Mouse (Mus musculus) layer of hippocampus, adult 11-12 months (tissue): Measurements from ENCODE around the gene Fsd1.

Experiments
- DNase-seq: peaks from one replicate; pipeline ENCODE4 v3.0.0; 2022; ENCODE audit warnings: low spot score

Gene Fsd1

GRCm38 (mm10) chr17:56009962-56010240 lies 23.6 kb downstream of the Fsd1 start:
- DNase-seq: no peak

- DNase-seq: no peak
Measured at GRCm38 (mm10) chr17:56010255-56010654, 23.9 kb downstream of the Fsd1 start.

DNA sequence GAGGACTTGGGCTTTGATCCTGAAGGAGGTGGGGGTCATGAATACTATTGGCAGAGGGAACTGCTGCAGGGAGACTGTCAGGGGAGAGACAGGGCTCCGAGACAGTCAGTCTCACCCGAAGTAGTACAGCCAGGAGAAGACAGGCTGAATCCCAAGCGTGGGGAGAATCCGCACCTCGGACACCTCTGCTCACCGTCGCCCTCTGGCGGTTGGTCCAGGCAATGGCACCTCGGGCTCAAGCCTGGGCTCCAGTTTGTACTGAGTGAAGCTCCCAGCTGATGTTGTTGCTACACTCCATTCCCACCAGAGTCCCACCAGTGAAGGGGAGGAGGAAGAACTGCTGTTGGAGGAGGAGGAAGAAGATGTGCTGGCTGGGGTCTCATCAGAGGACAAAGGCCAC lies 24.4 kb downstream of the Fsd1 start:
- DNase-seq: peak; percentile 81

DNA sequence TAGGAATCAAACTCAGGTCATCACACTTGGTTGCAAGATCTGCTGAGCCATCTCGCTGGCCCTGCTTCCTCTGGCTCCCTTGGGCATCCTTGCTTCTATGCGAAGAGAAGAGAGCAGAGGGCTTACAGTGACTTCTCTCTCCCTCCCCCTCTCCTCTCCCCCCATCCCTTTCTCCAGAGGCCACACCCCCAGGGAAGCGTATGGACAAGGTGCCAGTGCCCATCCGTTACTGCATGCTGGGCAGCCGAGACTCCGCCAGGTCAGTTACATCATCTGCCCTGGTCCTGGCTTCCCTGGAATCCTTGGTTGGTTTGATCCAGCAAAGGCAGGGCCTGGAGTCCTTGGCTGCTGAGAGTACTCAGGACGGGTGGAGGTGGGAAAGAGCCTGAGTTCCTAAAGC lies 25.1 kb downstream of the Fsd1 start:
- no peak for DNase-seq

GRCm38 (mm10) chr17:56015293-56015692 lies 29.0 kb downstream of the Fsd1 start:
- no peak for DNase-seq

DNA sequence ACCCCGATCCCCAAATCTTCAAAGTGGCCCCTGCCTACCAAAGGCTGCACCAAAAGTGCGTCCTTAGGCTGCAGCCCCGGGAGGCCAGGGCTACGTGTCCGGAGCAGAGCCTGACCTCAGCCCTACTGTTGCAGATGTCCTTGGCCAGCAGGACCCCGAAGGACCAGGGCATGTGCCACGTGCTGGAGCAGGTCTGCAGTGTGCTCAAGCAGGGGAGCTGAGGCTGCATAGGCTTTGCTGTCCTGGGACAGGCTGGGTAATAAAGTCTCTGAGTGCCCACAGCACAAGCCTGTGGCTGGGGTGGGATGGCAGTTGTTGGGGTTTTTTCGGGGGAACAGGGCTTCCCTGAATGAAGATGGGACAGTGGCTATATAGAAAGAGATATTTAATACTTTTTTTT lies 30.1 kb downstream of the Fsd1 start:
- DNase-seq: no peak

GRCm38 (mm10) chr17:56016793-56017785 lies 30.8 kb downstream of the Fsd1 start:
- no peak for DNase-seq

GRCm38 (mm10) chr17:56017848-56018247 lies 31.5 kb downstream of the Fsd1 start:
- DNase-seq: no peak

DNA sequence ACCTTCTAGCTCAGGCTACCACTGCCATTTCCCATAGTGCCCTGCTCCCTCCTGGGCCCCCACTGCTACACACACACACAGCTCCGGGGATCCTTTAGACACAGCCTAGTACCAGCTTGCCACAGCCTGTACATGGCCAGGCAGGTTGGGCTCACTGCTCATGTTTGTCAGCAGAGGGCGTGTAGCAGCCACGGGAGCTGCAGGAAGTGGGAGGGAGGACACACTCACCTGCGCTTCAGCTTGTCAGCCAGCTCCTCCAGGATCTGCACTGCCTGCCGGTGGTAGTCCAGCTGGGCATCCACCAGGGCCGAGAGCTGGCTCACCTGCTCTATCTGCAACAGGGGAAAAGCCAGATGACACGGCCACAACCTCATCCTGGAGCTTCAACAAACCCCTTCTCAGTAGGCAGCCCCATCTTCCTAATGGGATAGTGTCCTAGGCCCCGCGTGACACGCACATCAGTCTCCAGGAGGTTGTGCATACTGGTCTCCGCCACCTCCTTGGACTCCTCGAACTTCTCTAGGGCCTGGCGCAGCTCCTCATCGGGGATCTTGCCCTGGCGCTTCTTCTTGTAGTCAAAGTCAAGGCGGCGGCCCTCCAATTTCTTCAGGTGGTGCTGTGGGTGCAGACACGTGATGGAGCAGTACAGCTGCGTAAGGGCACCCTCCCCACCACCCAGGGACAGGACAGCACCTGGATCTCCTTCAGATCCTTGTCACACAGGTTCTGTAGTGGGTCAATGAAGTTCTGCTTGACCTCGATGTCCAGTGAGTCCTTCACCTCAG lies 32.2 kb downstream of the Fsd1 start:
- peak; percentile 64 for DNase-seq

DNA sequence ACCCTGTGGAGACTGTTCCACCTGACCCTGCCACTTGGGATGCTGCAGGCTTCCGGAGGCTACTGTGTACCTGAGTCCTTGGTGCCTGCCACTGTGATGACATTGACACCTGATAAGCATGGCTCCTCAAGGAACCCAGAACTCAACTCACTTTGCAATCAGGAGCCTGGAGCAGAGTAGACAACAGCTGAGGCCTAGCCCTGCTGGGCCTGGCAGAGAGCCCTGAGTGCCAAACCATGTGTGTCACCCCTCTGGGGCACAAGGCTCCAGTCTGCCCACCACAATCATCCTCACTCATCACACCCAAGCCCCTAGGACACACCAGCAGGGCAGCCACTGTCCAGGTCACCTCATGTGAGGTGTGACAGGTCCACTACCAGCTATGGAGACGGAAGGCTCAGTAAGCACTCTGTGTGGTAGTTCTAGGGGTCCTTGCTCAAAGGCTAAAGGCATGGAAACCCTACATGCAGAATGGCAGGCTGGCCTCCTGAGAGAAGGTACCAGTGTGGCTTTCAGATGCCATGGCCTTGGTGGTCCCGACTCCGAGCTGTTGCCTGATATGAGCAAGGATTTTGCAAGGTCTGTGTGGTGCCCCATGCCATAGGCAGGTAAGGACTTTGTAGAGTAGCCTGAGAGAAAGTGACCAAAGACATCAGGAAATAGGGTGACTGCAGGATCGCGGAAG lies 34.2 kb downstream of the Fsd1 start:
- DNase-seq: no peak

GRCm38 (mm10) chr17:56021161-56021910 lies 35.0 kb downstream of the Fsd1 start:
- peak; percentile 77 for DNase-seq

DNA sequence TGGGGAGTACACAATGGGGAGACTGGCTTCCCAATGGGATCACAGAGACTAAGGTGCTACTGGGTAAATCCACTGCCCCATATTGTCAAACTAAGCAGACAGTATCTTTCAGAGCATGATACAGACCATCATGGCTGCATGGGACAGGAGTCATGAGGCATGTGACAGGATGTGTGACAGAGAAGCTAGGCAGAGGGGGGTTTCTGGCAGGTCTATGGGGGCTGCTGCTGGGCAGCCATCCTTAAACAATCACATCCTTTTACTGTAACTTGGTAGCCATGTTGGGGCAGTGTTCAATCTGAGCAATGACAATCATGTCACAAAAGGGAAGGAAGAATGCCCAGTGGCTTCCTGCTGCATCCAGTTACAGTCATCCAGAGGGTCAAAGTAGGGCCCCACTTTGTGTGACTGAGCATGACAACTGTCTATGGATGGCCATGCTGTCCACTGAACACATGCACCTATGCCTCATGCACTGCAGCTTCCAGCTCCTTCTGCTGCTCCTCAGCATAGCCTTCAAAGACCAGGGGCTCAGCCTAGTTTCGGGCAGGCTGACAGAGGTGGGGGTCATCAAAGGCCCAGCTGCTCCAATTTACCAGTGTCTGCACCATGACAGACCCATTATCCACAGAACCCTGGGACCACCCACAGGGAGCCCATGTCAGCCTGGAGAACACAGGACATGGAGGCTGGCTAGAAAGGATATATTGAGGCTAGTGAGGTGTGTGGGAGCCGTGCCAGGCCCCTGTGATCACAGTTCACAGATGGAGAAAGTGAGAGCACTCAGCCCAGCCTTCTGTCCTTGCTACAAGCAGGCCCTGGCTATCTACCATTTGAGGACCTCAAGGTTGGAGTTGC lies 36.1 kb downstream of the Fsd1 start:
- DNase-seq: no peak

DNA sequence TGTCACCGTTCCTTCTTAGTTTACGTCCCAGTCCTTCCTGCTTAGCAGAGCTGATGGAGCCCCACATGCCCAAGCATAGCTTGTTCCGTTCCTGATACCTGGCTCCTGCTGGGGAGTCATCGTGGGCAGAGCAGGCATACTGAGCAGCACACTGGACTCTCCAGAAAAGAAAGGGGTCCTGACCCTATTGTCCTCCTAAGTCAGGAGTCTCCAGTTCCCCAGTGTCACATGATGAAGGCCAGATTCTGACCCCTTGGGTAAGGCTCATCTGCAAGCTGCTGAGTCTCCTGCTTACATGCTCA lies 36.6 kb downstream of the Fsd1 start:
- DNase-seq: no peak

DNA sequence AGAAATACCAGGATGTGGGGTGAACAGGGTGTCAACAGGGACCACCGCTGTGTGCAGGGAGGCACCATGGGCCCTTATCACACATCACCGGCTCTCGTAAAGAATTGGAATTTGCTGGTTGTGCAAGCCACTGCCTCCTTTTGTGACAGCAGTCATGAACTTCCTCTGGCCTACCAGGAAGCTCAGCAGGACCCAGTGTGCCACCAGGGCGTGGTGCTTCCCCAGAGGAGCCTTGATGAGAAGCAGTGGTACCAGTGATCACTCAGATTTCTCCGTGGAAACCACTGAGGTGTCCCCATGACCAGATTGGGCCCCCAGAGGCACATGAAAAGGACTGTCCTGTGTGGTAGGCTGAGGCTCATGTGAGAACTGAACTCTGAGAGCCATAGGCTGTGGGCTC lies 37.1 kb downstream of the Fsd1 start:
- no peak for DNase-seq

DNA sequence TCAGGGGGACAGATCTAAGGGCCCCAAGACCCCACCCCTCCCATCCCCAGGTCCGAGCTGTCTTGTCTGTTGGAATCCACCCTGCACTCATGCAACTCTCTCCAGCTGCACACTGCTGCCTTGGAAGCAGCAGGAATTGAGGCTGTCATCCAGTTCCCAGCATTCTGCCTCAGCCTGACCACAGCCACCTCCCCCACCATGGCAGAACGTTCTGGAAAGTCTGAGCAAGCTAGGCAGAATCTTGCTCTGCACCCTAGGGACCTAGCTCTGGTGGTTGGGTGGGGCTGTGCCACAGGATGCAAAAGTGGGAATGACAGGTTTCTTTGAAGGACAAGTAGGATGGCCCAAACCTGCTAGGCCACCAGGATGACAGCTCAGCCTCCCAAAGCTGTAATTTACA lies 38.2 kb downstream of the Fsd1 start:
- DNase-seq: peak; percentile 4

- DNase-seq: peak; percentile 4
Measured at GRCm38 (mm10) chr17:56024931-56025330, 38.6 kb downstream of the Fsd1 start.

DNA sequence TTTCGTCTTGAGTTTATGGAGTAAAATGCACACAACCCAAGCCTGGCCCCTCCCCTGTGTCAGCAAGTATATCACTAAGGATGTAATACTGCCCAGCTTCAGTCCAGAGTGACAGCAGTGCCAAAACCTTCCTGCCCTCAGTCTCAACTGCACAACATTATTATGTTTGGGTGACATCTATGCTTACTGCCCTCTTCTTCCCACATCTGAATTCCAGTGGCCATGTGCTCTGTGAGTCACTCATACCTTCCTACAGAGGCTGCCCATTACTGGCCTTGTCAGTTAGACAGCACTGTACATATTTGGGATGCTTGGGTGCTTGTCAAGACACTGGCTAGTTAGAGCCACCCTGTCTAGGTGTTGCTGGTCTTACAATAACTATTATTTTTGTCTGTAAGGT lies 40.0 kb downstream of the Fsd1 start:
- no peak for DNase-seq

GRCm38 (mm10) chr17:56026881-56027280 lies 40.6 kb downstream of the Fsd1 start:
- DNase-seq: no peak

DNA sequence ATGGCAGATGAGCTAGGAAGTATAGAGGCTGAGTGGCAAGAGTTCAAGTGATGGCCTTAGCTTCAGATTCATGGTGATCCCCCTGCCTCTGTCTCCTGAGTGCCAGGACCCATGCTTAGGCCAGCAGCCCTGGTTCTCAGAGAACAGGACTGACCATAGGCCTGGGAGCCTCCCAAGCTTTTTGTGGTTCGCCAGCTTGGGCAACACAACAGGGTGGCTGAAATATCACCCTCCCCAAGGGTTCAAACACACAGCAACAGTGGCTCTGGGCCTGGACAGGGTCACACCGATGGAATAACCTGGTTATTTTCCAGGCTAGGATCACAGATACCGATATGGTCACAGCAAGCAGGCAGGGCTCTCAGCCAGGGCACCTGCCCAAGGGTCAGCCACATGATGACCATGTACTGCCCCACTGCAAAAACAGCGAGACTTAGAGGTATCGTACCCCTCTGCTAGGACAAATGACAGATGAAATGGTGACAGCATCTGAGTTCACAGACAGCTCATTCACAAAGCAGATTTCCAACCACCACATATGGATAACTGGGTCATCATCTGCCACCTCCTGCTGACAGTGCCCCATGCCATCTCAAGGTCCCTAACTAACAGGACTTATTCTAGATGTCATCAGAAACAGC lies 41.6 kb downstream of the Fsd1 start:
- DNase-seq: no peak

GRCm38 (mm10) chr17:56030238-56030870 lies 44.0 kb downstream of the Fsd1 start:
- no peak for DNase-seq
